ENCODE assay signal across 10 mouse cellular contexts in the genomic region with DNA sequence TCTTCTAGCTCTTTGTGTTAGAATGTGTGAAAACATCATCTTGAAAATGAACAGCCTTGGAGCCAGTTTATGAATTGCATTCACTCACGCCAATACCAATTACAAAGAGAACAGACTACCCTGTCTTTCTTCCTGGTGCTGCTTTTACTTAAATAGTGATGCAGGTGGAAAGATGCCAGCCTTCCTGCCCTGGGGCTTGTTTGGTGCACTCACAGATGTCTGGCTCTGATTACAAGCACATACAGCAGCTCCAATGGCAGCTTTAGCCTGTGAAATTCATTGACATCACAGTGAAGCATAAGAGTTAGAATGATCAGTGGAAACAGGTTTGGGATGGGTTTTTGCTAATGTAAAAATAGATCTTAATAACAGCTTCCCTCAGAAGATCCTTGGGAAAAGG.
A peak's percentile ranks its signal among the peaks of the same experiment; 100 is the strongest.
DNase-seq lines count a peak whose midpoint lies in the region; ATAC-seq lines count a peak whose summit lies in the region.
"Had no signal": no experiment of that assay in that cellular context is flagged by ENCODE, and none has a peak within 500 bp of the region (broad histone marks: within the 10 kb centered on the region; RNA-seq: fewer than 3 reads in every experiment).

No protein-coding gene starts in this region.

- no peaks in the 10 kb centered on the region for H3K36me3 ChIP-seq in kidney, embryonic 15.5 days
- H3K36me3 ChIP-seq in embryonic facial prominence, embryonic 11.5 days (replicated peaks; ENCODE audit: control insufficient read depth, insufficient read depth, low read depth, low read length) = no peaks in the 10 kb centered on the region
- H3K36me3 ChIP-seq in limb, embryonic 10.5 days = no peaks in the 10 kb centered on the region

- H3K27ac ChIP-seq in kidney, embryonic 15.5 days = no peak overlapping the region
- no peak overlapping the region for H3K27ac ChIP-seq in embryonic facial prominence, embryonic 11.5 days (replicated peaks; ENCODE audit: low read depth, low read length)
- H3K27ac ChIP-seq in limb, embryonic 10.5 days = no peak overlapping the region

- H3K4me3 ChIP-seq in kidney, embryonic 15.5 days (replicated peaks) = no peak overlapping the region
- no peak overlapping the region for H3K4me3 ChIP-seq in embryonic facial prominence, embryonic 11.5 days (ENCODE audit: low read depth, low read length)
- H3K4me3 ChIP-seq in limb, embryonic 10.5 days = no peak overlapping the region

- H3K27me3 ChIP-seq in kidney, embryonic 15.5 days = no peaks in the 10 kb centered on the region
- no peaks in the 10 kb centered on the region for H3K27me3 ChIP-seq in embryonic facial prominence, embryonic 11.5 days (ENCODE audit: control insufficient read depth, insufficient read depth, low read length)
- no peaks in the 10 kb centered on the region for H3K27me3 ChIP-seq in limb, embryonic 10.5 days (ENCODE audit: low read depth, poor library complexity, severe bottlenecking)

- WGBS in kidney, embryonic 15.5 days = 68% methylated on average over 1 of the region's 1 CpGs
- 33% methylated on average over 1 of the region's 1 CpGs for WGBS in embryonic facial prominence, embryonic 11.5 days
- 62% methylated on average over 1 of the region's 1 CpGs for WGBS in limb, embryonic 10.5 days

- ATAC-seq in kidney, embryonic 15.5 days (replicated peaks; ENCODE audit: low FRiP score) = no peak
- no peak for ATAC-seq in embryonic facial prominence, embryonic 11.5 days (replicated peaks; ENCODE audit: insufficient number of reproducible peaks, low FRiP score, low TSS enrichment, low read depth)
- no peak for ATAC-seq in inflammation-experienced regulatory T-cells, adult 6 months
- no peak for ATAC-seq in erythroblast, adult 5-6 weeks (replicated peaks; ENCODE audit: low FRiP score, poor library complexity, severe bottlenecking)

- no peak overlapping the region for H3K4me2 ChIP-seq in kidney, embryonic 15.5 days
- no peak overlapping the region for H3K4me2 ChIP-seq in embryonic facial prominence, embryonic 11.5 days (ENCODE audit: low read depth, low read length)

- peak; percentile 13 for DNase-seq in kidney, adult 11 months
- DNase-seq in NIH3T3 (ENCODE audit: low read depth) = peak; percentile 6
- peak; percentile 73 for DNase-seq in embryonic facial prominence, embryonic 11.5 days (ENCODE audit: low spot score)
- DNase-seq in limb, embryonic 10.5 days (ENCODE audit: low spot score) = peak; percentile 33
- DNase-seq in thymus, postnatal 4 days = no peak
- DNase-seq: gastrocnemius, postnatal 14 days; layer of hippocampus, adult 9-11 months had no signal

- no peaks in the 10 kb centered on the region for H3K9me3 ChIP-seq in kidney, embryonic 15.5 days (replicated peaks)
- no peaks in the 10 kb centered on the region for H3K9me3 ChIP-seq in embryonic facial prominence, embryonic 11.5 days (replicated peaks; ENCODE audit: control insufficient read depth, low read length)
- no peaks in the 10 kb centered on the region for H3K9me3 ChIP-seq in limb, embryonic 10.5 days (replicated peaks)

- H3K4me1 ChIP-seq in kidney, embryonic 15.5 days = no peaks in the 10 kb centered on the region
- H3K4me1 ChIP-seq in embryonic facial prominence, embryonic 11.5 days (ENCODE audit: control insufficient read depth, insufficient read depth, low read length) = no peaks in the 10 kb centered on the region
- peaks cover 5% of the 10 kb centered on the region; the same call in 1 of the 2 replicates for H3K4me1 ChIP-seq in limb, embryonic 10.5 days

- H3K9ac ChIP-seq in kidney, embryonic 15.5 days = no peak overlapping the region
- H3K9ac ChIP-seq in embryonic facial prominence, embryonic 11.5 days (replicated peaks; ENCODE audit: low read length) = no peak overlapping the region
